Mouse (Mus musculus): ENCODE results near the gene Gpr143. TPM values are rescaled to one million over a fixed set of nuclear protein-coding genes. Genes with fewer than 3 reads are reported as not detected.
"Not testable (repeated sequence)": the region's sequence is repeated elsewhere in the genome, so short reads cannot be mapped to it uniquely, and the experiment has no call there.

Gene Gpr143
- total RNA-seq, 1 experiment from 2014 or later: not detected

GRCm38 (mm10) chrX:152834940-152835339 lies 53.2 kb downstream of the Gpr143 start:
- not testable (repeated sequence) for ATAC-seq (replicated peaks; ENCODE audit: insufficient number of reproducible peaks, low FRiP score, low TSS enrichment, poor library complexity, severe bottlenecking)

GRCm38 (mm10) chrX:152855076-152855772 lies 73.5 kb downstream of the Gpr143 start:
- ATAC-seq (replicated peaks; ENCODE audit: insufficient number of reproducible peaks, low FRiP score, low TSS enrichment, poor library complexity, severe bottlenecking): no peak

Other genes starting within 250 kb of the Gpr143 start
- not detected in 3 replicates for gene Cldn34a, start 218.6 kb upstream of the Gpr143 start, total RNA-seq (2017)
- gene Shroom2, start 12.5 kb upstream of the Gpr143 start, total RNA-seq (2017): not detected in 3 replicates
- 0.29 to 1.1 TPM in 2 of 3 replicates, not detected in the other for gene Usp51, start 224.5 kb downstream of the Gpr143 start, total RNA-seq (2017)

Data from monocyte, adult 5-6 weeks (primary cell).